In the genomic region with DNA sequence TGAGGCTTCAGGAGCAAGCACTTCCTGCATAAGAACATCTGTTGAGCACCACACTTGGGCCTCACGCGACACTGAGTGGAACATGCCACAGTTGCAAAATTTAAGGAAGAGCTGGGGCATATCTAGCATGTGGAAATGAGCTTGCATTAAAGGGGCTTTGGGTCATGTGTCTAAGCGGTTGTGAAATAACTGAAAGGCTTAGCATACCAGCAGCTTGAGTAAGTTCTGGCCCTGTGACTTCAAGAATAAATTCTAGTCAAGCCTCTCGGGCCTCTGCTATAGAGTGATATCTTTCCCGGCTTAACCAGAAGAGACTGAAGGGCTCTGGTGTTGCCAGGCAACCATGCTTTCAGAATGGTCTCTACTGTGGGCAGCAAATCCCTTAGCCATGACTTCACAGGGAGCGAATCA, we compare ENCODE assay signal across 12 mouse cellular contexts. TPM values are rescaled to one million over a fixed set of nuclear protein-coding genes. Genes with fewer than 3 reads are reported as not detected.
DNase-seq lines count a peak whose midpoint lies in the region; ATAC-seq and TF ChIP-seq lines count a peak whose summit lies in the region.
"Had no signal": no experiment of that assay in that cellular context is flagged by ENCODE, and none has a peak within 500 bp of the region (broad histone marks: within the 10 kb centered on the region; RNA-seq: fewer than 3 reads in every experiment).

No protein-coding gene starts in this region.

- H3K9me3 ChIP-seq in heart, embryonic 12.5 days (replicated peaks) = no peaks in the 10 kb centered on the region
- H3K9me3 ChIP-seq in intestine, embryonic 16.5 days (ENCODE audit: control insufficient read depth, low read length) = no peaks in the 10 kb centered on the region
- no peaks in the 10 kb centered on the region for H3K9me3 ChIP-seq in midbrain, embryonic 14.5 days (ENCODE audit: control insufficient read depth, low read length)

- H3K4me1 ChIP-seq in heart, embryonic 12.5 days (replicated peaks) = peaks cover 80% of the 10 kb centered on the region
- no peaks in the 10 kb centered on the region for H3K4me1 ChIP-seq in intestine, embryonic 16.5 days (ENCODE audit: control insufficient read depth, insufficient read depth, low read length)
- H3K4me1 ChIP-seq in midbrain, embryonic 14.5 days (ENCODE audit: control insufficient read depth, insufficient read depth, low read length) = no peaks in the 10 kb centered on the region
- peaks cover 26% of the 10 kb centered on the region for H3K4me1 ChIP-seq in cerebellum, adult 2 months (ENCODE audit: control insufficient read depth, insufficient read depth, low read length)

- ATAC-seq in heart, embryonic 12.5 days (ENCODE audit: insufficient number of reproducible peaks, low FRiP score) = peak; percentile 41; the same call in 1 of the 2 replicates
- 0 out of 2 replicates have a peak, but pooled peaks have one; percentile 16 for ATAC-seq in intestine, embryonic 16.5 days
- peak; percentile 46; the same call in 1 of the 2 replicates for ATAC-seq in midbrain, embryonic 14.5 days (ENCODE audit: low FRiP score, low TSS enrichment)

- peaks cover 97% of the 10 kb centered on the region for H3K36me3 ChIP-seq in heart, embryonic 12.5 days
- H3K36me3 ChIP-seq in intestine, embryonic 16.5 days (ENCODE audit: control insufficient read depth, insufficient read depth, low read length) = peaks cover 30% of the 10 kb centered on the region
- H3K36me3 ChIP-seq in midbrain, embryonic 14.5 days (ENCODE audit: control insufficient read depth, insufficient read depth, low read length) = peaks cover 100% of the 10 kb centered on the region

- no peak overlapping the region for H3K4me3 ChIP-seq in heart, embryonic 12.5 days
- H3K4me3 ChIP-seq in intestine, embryonic 16.5 days (ENCODE audit: low read length) = no peak overlapping the region
- H3K4me3 ChIP-seq in midbrain, embryonic 14.5 days (replicated peaks; ENCODE audit: low read depth, low read length) = no peak overlapping the region
- H3K4me3 ChIP-seq in cerebellum, adult 2 months (replicated peaks; ENCODE audit: insufficient read depth, low read depth, low read length) = no peak overlapping the region
- H3K4me3 ChIP-seq: left cerebral cortex, adult 2 months had no signal

- TF ChIP-seq CTCF in cerebellum, adult 2 months (IDR thresholded peaks at IDR 0.05; ENCODE audit: borderline replicate concordance, insufficient read depth, low read depth, low read length) = no peak

- no peak overlapping the region for H3K9ac ChIP-seq in heart, embryonic 12.5 days
- no peak overlapping the region for H3K9ac ChIP-seq in intestine, embryonic 16.5 days (ENCODE audit: low read depth, low read length)
- no peak overlapping the region for H3K9ac ChIP-seq in midbrain, embryonic 14.5 days (replicated peaks; ENCODE audit: low read length)

- H3K27ac ChIP-seq in heart, embryonic 12.5 days (ENCODE audit: poor library complexity, severe bottlenecking) = peak overlapping the region; percentile 85
- no peak overlapping the region for H3K27ac ChIP-seq in intestine, embryonic 16.5 days (ENCODE audit: low read length)
- 0 out of 2 replicates have a peak overlapping the region, but pooled peaks have one; percentile 52 for H3K27ac ChIP-seq in midbrain, embryonic 14.5 days (replicated peaks; ENCODE audit: low read depth, low read length)
- H3K27ac ChIP-seq in cerebellum, adult 2 months (ENCODE audit: insufficient read depth, low read length) = no peak overlapping the region
- H3K27ac ChIP-seq: left cerebral cortex, adult 2 months had no signal

- no peaks in the 10 kb centered on the region for H3K27me3 ChIP-seq in heart, embryonic 12.5 days (replicated peaks)
- H3K27me3 ChIP-seq in intestine, embryonic 16.5 days (replicated peaks; ENCODE audit: control insufficient read depth, insufficient read depth, low read length) = no peaks in the 10 kb centered on the region
- H3K27me3 ChIP-seq in midbrain, embryonic 14.5 days (ENCODE audit: control insufficient read depth, insufficient read depth, low read length) = no peaks in the 10 kb centered on the region
- no peaks in the 10 kb centered on the region for H3K27me3 ChIP-seq in cerebellum, adult 2 months (ENCODE audit: control insufficient read depth, insufficient read depth, low read length)

- TF ChIP-seq POLR2A in cerebellum, adult 2 months (IDR thresholded peaks at IDR 0.05; ENCODE audit: borderline replicate concordance, insufficient read depth, low read length) = no peak

- 40% methylated on average over 6 of the region's 6 CpGs for WGBS in heart, embryonic 12.5 days
- WGBS in intestine, embryonic 16.5 days = 69% methylated on average over 6 of the region's 6 CpGs
- 35% methylated on average over 6 of the region's 6 CpGs for WGBS in midbrain, embryonic 14.5 days
- WGBS in cerebellum, adult 2 months = 55% methylated on average over 6 of the region's 6 CpGs

- no peak for DNase-seq in heart, postnatal 4 days
- DNase-seq in NIH3T3 (ENCODE audit: low read depth) = peak; percentile 85
- peak; percentile 62 for DNase-seq in midbrain, embryonic 14.5 days
- DNase-seq in testis, postnatal 10 days (ENCODE audit: low spot score) = no peak
- DNase-seq in cerebellum, adult 2 months = no peak
- no peak for DNase-seq in cerebellum, adult 8-10 months
- DNase-seq: cerebellum, adult 11-12 months; gastrocnemius, postnatal 36 days; thymus, postnatal 4 days had no signal

- no peak overlapping the region for H3K4me2 ChIP-seq in heart, embryonic 12.5 days
- no peak overlapping the region for H3K4me2 ChIP-seq in intestine, embryonic 16.5 days (ENCODE audit: low read depth, low read length)
- no peak overlapping the region for H3K4me2 ChIP-seq in midbrain, embryonic 14.5 days (ENCODE audit: low read length)

RNA-seq across cellular contexts. Expression of a gene that starts 19.3 kb away (rescaled TPM):
- 3,183 and 3,245 TPM in 2 replicates for polyA plus RNA-seq in heart, embryonic 12.5 days (2016; fragmentation: Nextera tagmentation; extraction: Ambion mirVana)
- total RNA-seq in heart, postnatal 4 days (2021) = 1,000 to 10,000 TPM; 5,292 to 5,773 TPM
- polyA plus RNA-seq in intestine, embryonic 16.5 days (2015; fragmentation: Nextera tagmentation; extraction: Ambion mirVana) = 3.5 and 3.7 TPM in 2 replicates
- 2.1 and 2.6 TPM in 2 replicates for polyA plus RNA-seq in midbrain, embryonic 14.5 days (2014; fragmentation: Nextera tagmentation; extraction: Ambion mirVana)
- 6.1 and 7.6 TPM in 2 replicates for polyA plus RNA-seq in cerebellum, adult 2 months (2012; rRNA removed)

RNA-seq across cellular contexts. Expression of a gene that starts 20.3 kb away (rescaled TPM):
- polyA plus RNA-seq in heart, embryonic 12.5 days (2016; fragmentation: Nextera tagmentation; extraction: Ambion mirVana) = 48.3 and 56.7 TPM in 2 replicates
- 10 to 100 TPM; 77.1 to 84.3 TPM for total RNA-seq in heart, postnatal 4 days (2021)
- polyA plus RNA-seq in intestine, embryonic 16.5 days (2015; fragmentation: Nextera tagmentation; extraction: Ambion mirVana) = 19.0 and 24.5 TPM in 2 replicates
- polyA plus RNA-seq in midbrain, embryonic 14.5 days (2014; fragmentation: Nextera tagmentation; extraction: Ambion mirVana) = 6.6 and 26.6 TPM in 2 replicates
- polyA plus RNA-seq in cerebellum, adult 2 months (2012; rRNA removed) = 8.6 and 9.6 TPM in 2 replicates

RNA-seq across cellular contexts. Expression of a gene that starts 28.0 kb away (rescaled TPM):
- polyA plus RNA-seq in heart, embryonic 12.5 days (2016; fragmentation: Nextera tagmentation; extraction: Ambion mirVana) = 446 and 471 TPM in 2 replicates
- total RNA-seq in heart, postnatal 4 days (2021) = 100 to 1,000 TPM; 301 to 310 TPM
- 217 and 228 TPM in 2 replicates for polyA plus RNA-seq in intestine, embryonic 16.5 days (2015; fragmentation: Nextera tagmentation; extraction: Ambion mirVana)
- 280 and 343 TPM in 2 replicates for polyA plus RNA-seq in midbrain, embryonic 14.5 days (2014; fragmentation: Nextera tagmentation; extraction: Ambion mirVana)
- 292 and 304 TPM in 2 replicates for polyA plus RNA-seq in cerebellum, adult 2 months (2012; rRNA removed)

RNA-seq across cellular contexts. Expression of a gene that starts 28.9 kb away (rescaled TPM):
- 0.34 and 0.50 TPM in 2 replicates for polyA plus RNA-seq in heart, embryonic 12.5 days (2016; fragmentation: Nextera tagmentation; extraction: Ambion mirVana)
- total RNA-seq in heart, postnatal 4 days (2021) = 10 to 100 TPM in 1 of 2 experiments, 1 to 10 TPM in 1; 9.2 to 11.4 TPM
- 0.51 and 0.67 TPM in 2 replicates for polyA plus RNA-seq in intestine, embryonic 16.5 days (2015; fragmentation: Nextera tagmentation; extraction: Ambion mirVana)
- 0.12 and 0.24 TPM in 2 replicates for polyA plus RNA-seq in midbrain, embryonic 14.5 days (2014; fragmentation: Nextera tagmentation; extraction: Ambion mirVana)
- polyA plus RNA-seq in cerebellum, adult 2 months (2012; rRNA removed) = 3.0 and 3.2 TPM in 2 replicates

RNA-seq across cellular contexts. Expression of a gene that starts 57.9 kb away (rescaled TPM):
- polyA plus RNA-seq in heart, embryonic 12.5 days (2016; fragmentation: Nextera tagmentation; extraction: Ambion mirVana) = 343 and 346 TPM in 2 replicates
- total RNA-seq in heart, postnatal 4 days (2021) = 10 to 100 TPM; 91.8 to 93.8 TPM
- polyA plus RNA-seq in intestine, embryonic 16.5 days (2015; fragmentation: Nextera tagmentation; extraction: Ambion mirVana) = 205 and 208 TPM in 2 replicates
- polyA plus RNA-seq in midbrain, embryonic 14.5 days (2014; fragmentation: Nextera tagmentation; extraction: Ambion mirVana) = 234 and 284 TPM in 2 replicates
- 28.3 and 28.4 TPM in 2 replicates for polyA plus RNA-seq in cerebellum, adult 2 months (2012; rRNA removed)

Comparison
In these comparisons a context has a peak if more than half of its experiments do, and no peak if none do; other contexts are left out.
1. H3K27ac ChIP-seq: peak in heart, embryonic 12.5 days (single experiment) and midbrain, embryonic 14.5 days (single experiment); none in intestine, embryonic 16.5 days (single experiment) and cerebellum, adult 2 months (single experiment).
2. DNase-seq: peak in NIH3T3 (single experiment) and midbrain, embryonic 14.5 days (single experiment); none in heart, postnatal 4 days (single experiment), testis, postnatal 10 days (single experiment), cerebellum, adult 2 months (0 of 2) and cerebellum, adult 8-10 months (single experiment).
3. RNA of a gene that starts 19.3 kb away (polyA plus RNA-seq): 3,183 to 3,245 TPM in heart, embryonic 12.5 days; 6.1 to 7.6 TPM in cerebellum, adult 2 months, 3.5 to 3.7 TPM in intestine, embryonic 16.5 days and 2.1 to 2.6 TPM in midbrain, embryonic 14.5 days; every median in the first group is over 100 times any median in the second.
4. Peak in every context shown above with its lines, with median percentiles within 50 percentile points of each other: ATAC-seq.